Mouse (Mus musculus) liver, adult (tissue): ENCODE data around the gene Btbd35f4.
"Not testable (repeated sequence)": the region's sequence is repeated elsewhere in the genome, so short reads cannot be mapped to it uniquely, and the experiment has no call there.

ENCODE experiments used
- GATA4 ChIP-seq: IDR thresholded peaks from 2 replicates; pipeline ENCODE4 v1.6.1; 2014; ENCODE audit warnings: mild to moderate bottlenecking, low read length; ENCODE audit not compliant: insufficient replicate concordance

The Btbd35f4 gene

DNA sequence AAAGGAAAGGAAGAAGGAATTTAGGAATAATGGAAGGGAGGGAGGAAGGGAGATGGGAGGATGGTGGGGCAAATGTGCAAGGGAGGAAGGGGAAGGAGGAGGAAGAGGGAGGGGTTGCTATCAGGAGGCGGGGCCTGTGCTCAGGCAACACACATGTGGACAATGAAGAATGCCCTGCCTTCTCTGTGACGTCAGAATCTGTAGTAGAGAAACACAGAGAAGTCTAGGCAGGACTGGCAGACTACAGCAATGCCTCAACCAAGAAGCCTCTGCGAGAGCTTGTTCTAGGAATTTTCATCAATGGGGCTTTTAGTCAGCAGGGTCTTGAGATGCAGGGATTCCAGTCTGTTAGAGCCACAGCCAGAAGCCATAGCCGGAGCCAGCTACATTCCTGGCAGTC lies at the start of gene Btbd35f4:
Btbd35f4 (plus strand) TSS at position 301 of the 400 bp plus-strand sequence.
- not testable (repeated sequence) for TF ChIP-seq GATA4
